Mouse (Mus musculus): Measurements from ENCODE around the gene 6330403K07Rik. TPM values are rescaled to one million over a fixed set of nuclear protein-coding genes. Genes with fewer than 3 reads are reported as not detected.

Gene 6330403K07Rik
- polyA plus RNA-seq, 1 experiment from 2014 or later: 32.5 TPM

- no peaks in the 10 kb centered on the region for H3K27me3 ChIP-seq (ENCODE audit: insufficient read depth, low read length)
- H3K36me3 ChIP-seq (ENCODE audit: insufficient read depth, low read length): peaks cover 42% of the 10 kb centered on the region
- no peak overlapping the region for H3K9ac ChIP-seq (ENCODE audit: low read depth, low read length)
- H3K4me1 ChIP-seq (replicated peaks; ENCODE audit: insufficient read depth, low read length): no peaks in the 10 kb centered on the region
- H3K9me3 ChIP-seq (replicated peaks; ENCODE audit: low read length): no peaks in the 10 kb centered on the region
- H3K4me3 ChIP-seq (replicated peaks; ENCODE audit: low read depth, low read length): no peak overlapping the region
- WGBS: 94% methylated on average over 7 of the region's 7 CpGs
- ATAC-seq (replicated peaks; ENCODE audit: low FRiP score, low read depth) (no peak), DNase-seq (ENCODE audit: low spot score) (no peak)
- no peak overlapping the region for H3K27ac ChIP-seq
- TF ChIP-seq CTCF (IDR thresholded peaks at IDR 0.05; ENCODE audit: low read depth): no peak
- no peak overlapping the region for H3K4me2 ChIP-seq (ENCODE audit: low read length)
These were observed 20.6 kb downstream of the 6330403K07Rik start for GRCm38 (mm10) chr11:71012743-71013142.

GRCm38 (mm10) chr11:71008321-71008720 lies 25.0 kb downstream of the 6330403K07Rik start:
- Histone ChIP-seq H3K9ac (ENCODE audit: low read depth, low read length) (no peak overlapping the region), H3K4me3 (replicated peaks; ENCODE audit: low read depth, low read length) (no peak overlapping the region), H3K9me3 (replicated peaks; ENCODE audit: low read length) (no peaks in the 10 kb centered on the region), H3K36me3 (ENCODE audit: insufficient read depth, low read length) (peaks cover 36% of the 10 kb centered on the region), H3K4me1 (replicated peaks; ENCODE audit: insufficient read depth, low read length) (no peaks in the 10 kb centered on the region), H3K27ac (no peak overlapping the region), H3K4me2 (ENCODE audit: low read length) (no peak overlapping the region), H3K27me3 (ENCODE audit: insufficient read depth, low read length) (no peaks in the 10 kb centered on the region)
- ATAC-seq (replicated peaks; ENCODE audit: low FRiP score, low read depth) (no peak), DNase-seq (ENCODE audit: low spot score) (no peak)
- WGBS: 89% methylated on average over 3 of the region's 3 CpGs
- TF ChIP-seq CTCF (IDR thresholded peaks at IDR 0.05; ENCODE audit: low read depth): no peak

DNA sequence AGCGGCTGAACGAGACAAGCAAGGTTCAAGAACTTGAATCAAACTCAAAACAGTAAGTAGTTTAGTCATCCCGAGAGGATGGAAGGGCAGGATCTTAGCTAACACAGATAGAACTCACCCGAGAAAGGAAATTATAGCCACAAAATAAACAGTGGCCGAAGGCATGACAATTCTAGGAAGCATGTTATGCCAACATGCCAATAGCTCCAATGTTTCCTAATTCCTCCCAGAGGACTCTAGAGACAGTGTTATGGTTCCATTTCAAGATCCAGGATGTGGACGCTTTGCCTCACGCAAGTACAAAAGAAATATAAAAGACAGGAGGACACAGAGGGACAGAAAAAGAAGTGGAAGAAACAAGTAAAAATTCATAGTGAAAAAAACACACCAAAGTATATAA lies 25.5 kb downstream of the 6330403K07Rik start:
- no peak overlapping the region for H3K9ac ChIP-seq (ENCODE audit: low read depth, low read length)
- 0 out of 2 replicates have a peak, but pooled peaks cover 4% of the 10 kb centered on the region for H3K4me1 ChIP-seq (replicated peaks; ENCODE audit: insufficient read depth, low read length)
- peaks cover 34% of the 10 kb centered on the region for H3K36me3 ChIP-seq (ENCODE audit: insufficient read depth, low read length)
- TF ChIP-seq CTCF (IDR thresholded peaks at IDR 0.05; ENCODE audit: low read depth): no peak
- no peaks in the 10 kb centered on the region for H3K9me3 ChIP-seq (replicated peaks; ENCODE audit: low read length)
- no peaks in the 10 kb centered on the region for H3K27me3 ChIP-seq (ENCODE audit: insufficient read depth, low read length)
- H3K4me2 ChIP-seq (ENCODE audit: low read length): no peak overlapping the region
- no peak for DNase-seq (ENCODE audit: low spot score)
- no peak overlapping the region for H3K4me3 ChIP-seq (replicated peaks; ENCODE audit: low read depth, low read length)
- no peak overlapping the region for H3K27ac ChIP-seq
- WGBS: 83% methylated on average over 7 of the region's 7 CpGs
- ATAC-seq (replicated peaks; ENCODE audit: low FRiP score, low read depth): no peak

DNA sequence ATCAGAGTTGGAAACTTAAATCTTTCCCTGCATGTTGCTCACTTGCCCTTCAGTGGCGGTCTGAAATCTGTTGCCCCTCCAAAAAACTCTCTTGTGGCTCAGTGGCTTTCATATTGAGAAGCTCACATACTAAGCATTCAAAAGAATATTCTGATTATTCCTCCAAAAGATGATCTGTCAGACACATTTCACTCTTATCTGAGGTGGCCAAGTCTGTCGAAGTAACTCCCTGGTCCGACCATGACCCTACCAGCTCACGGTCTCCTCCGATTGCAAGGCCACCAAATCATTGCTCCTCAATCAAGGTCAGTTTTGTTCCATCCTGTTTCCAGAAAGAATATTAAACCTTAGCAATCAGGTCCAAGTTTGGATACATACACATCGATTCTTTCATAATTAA lies 26.3 kb downstream of the 6330403K07Rik start:
- no peak overlapping the region for H3K4me3 ChIP-seq (replicated peaks; ENCODE audit: low read depth, low read length)
- DNase-seq (ENCODE audit: low spot score) (no peak), ATAC-seq (replicated peaks; ENCODE audit: low FRiP score, low read depth) (no peak)
- H3K9ac ChIP-seq (ENCODE audit: low read depth, low read length): no peak overlapping the region
- H3K9me3 ChIP-seq (replicated peaks; ENCODE audit: low read length): no peaks in the 10 kb centered on the region
- H3K27me3 ChIP-seq (ENCODE audit: insufficient read depth, low read length): no peaks in the 10 kb centered on the region
- H3K4me2 ChIP-seq (ENCODE audit: low read length): no peak overlapping the region
- H3K27ac ChIP-seq: no peak overlapping the region
- H3K36me3 ChIP-seq (ENCODE audit: insufficient read depth, low read length): peaks cover 26% of the 10 kb centered on the region
- WGBS: 93% methylated on average over 6 of the region's 6 CpGs
- TF ChIP-seq CTCF (IDR thresholded peaks at IDR 0.05; ENCODE audit: low read depth): no peak
- 0 out of 2 replicates have a peak, but pooled peaks cover 5% of the 10 kb centered on the region for H3K4me1 ChIP-seq (replicated peaks; ENCODE audit: insufficient read depth, low read length)

- H3K4me3 ChIP-seq (replicated peaks; ENCODE audit: low read depth, low read length): peak overlapping the region; percentile 93
- H3K4me2 ChIP-seq (ENCODE audit: low read length): peak overlapping the region; percentile 53
- no peak for ATAC-seq (replicated peaks; ENCODE audit: low FRiP score, low read depth)
- peaks cover 20% of the 10 kb centered on the region for H3K36me3 ChIP-seq (ENCODE audit: insufficient read depth, low read length)
- no peaks in the 10 kb centered on the region for H3K9me3 ChIP-seq (replicated peaks; ENCODE audit: low read length)
- WGBS: 45% methylated on average over 5 of the region's 5 CpGs
- H3K27me3 ChIP-seq (ENCODE audit: insufficient read depth, low read length): no peaks in the 10 kb centered on the region
- 0 out of 2 replicates have a peak, but pooled peaks cover 5% of the 10 kb centered on the region for H3K4me1 ChIP-seq (replicated peaks; ENCODE audit: insufficient read depth, low read length)
- H3K9ac ChIP-seq (ENCODE audit: low read depth, low read length): 0 out of 2 replicates have a peak overlapping the region, but pooled peaks have one; percentile 18
- no peak for DNase-seq (ENCODE audit: low spot score)
- no peak for TF ChIP-seq CTCF (IDR thresholded peaks at IDR 0.05; ENCODE audit: low read depth)
- no peak overlapping the region for H3K27ac ChIP-seq
These were observed 28.3 kb downstream of the 6330403K07Rik start for GRCm38 (mm10) chr11:71005046-71005445.

DNA sequence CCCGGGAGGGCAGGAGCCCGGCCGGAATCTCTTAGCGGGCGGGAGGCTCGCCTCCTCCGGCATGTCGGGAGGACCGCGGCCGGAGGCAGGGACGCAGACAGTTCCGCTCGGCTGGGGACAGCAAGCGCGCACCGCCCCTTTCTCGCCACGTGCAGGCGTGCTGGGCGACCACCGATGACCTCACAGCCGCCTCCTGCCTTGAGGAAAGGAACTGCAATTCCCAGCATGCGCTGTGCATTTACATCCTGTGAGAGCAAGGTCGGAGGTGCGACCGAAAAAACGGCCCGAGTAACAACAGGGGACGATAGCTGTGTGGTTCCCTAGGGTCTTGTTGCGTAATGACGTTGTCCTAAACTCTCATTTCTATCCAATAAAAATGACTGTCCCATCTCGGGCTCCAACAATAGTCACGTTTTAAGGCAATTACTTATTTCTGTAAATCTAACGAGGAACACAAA lies 29.0 kb downstream of the 6330403K07Rik start, which contains the start of gene Dhx33:
Dhx33 (minus strand) TSS at position 122 of the 458 bp plus-strand sequence.
- peak within 1 kb of the TSS; percentile 76 for H3K27ac ChIP-seq
- peak; percentile 37; the same call in 1 of the 2 replicates for TF ChIP-seq CTCF (IDR thresholded peaks at IDR 0.05; ENCODE audit: low read depth)
- H3K4me1 ChIP-seq (replicated peaks; ENCODE audit: insufficient read depth, low read length): 0 out of 2 replicates have a peak, but pooled peaks cover 5% of the 10 kb centered on the region
- peaks cover 20% of the 10 kb centered on the region for H3K36me3 ChIP-seq (ENCODE audit: insufficient read depth, low read length)
- 0% methylated on average over 34 of the region's 35 CpGs for WGBS
- no peaks in the 10 kb centered on the region for H3K9me3 ChIP-seq (replicated peaks; ENCODE audit: low read length)
- ATAC-seq (replicated peaks; ENCODE audit: low FRiP score, low read depth) (peak; percentile 97), DNase-seq (ENCODE audit: low spot score) (peak; percentile 99)
- H3K4me3 ChIP-seq (replicated peaks; ENCODE audit: low read depth, low read length): peak within 1 kb of the TSS; percentile 93
- peak within 1 kb of the TSS; percentile 75 for H3K4me2 ChIP-seq (ENCODE audit: low read length)
- H3K9ac ChIP-seq (ENCODE audit: low read depth, low read length): peak within 1 kb of the TSS; percentile 71
- no peaks in the 10 kb centered on the region for H3K27me3 ChIP-seq (ENCODE audit: insufficient read depth, low read length)
